Mouse (Mus musculus) lung, adult 2 months (tissue): ENCODE data around the gene Senp6.
"Not testable (repeated sequence)": the region's sequence is repeated elsewhere in the genome, so short reads cannot be mapped to it uniquely, and the experiment has no call there.

Experiments used
- CTCF ChIP-seq: fragments of 200-500 bp; IDR thresholded peaks from 2 replicates; pipeline ENCODE4 v1.5.1; 2011; ENCODE audit warnings: mild to moderate bottlenecking, low read length, control low read depth; ENCODE audit not compliant: insufficient read depth
- POLR2A ChIP-seq: fragments of 200-500 bp; IDR thresholded peaks from 2 replicates; pipeline ENCODE4 v1.6.1; 2011; ENCODE audit warnings: low read depth, mild to moderate bottlenecking, control low read depth, low read length, borderline replicate concordance; ENCODE audit errors: extremely low read depth

- not testable (repeated sequence) for TF ChIP-seq CTCF, POLR2A
Measured at GRCm38 (mm10) chr9:80065495-80065894, 1.2 kb upstream of the Senp6 start.
